Mouse (Mus musculus): ENCODE measurements at regions not wholly inside any gene's neighbourhood (a gene's known extent, or its start where the extent isn't known, plus 50 kb on each side); places are given as distances from the start of the nearest gene placed in this dataset.

DNA sequence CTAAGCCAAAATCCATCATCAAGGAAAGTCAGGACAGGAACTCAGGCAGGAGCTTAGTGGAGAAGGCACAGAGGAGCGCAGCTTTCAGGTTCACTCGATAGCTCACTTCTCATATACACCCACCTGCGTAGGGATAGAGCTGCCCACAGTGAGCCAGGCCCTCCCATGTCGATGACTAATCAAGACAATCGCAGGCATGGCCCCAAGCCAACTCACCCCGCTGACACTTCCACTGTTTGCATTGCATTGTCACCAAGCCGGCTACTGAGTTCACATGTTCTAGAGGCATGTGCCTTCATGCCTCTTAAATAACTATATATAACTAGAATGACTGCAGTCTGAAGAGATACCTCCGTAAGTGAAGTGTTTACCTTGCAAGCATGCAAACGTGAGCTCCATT lies 219.8 kb upstream of the Ppp2r2d start:
- DNase-seq = no peak

DNA sequence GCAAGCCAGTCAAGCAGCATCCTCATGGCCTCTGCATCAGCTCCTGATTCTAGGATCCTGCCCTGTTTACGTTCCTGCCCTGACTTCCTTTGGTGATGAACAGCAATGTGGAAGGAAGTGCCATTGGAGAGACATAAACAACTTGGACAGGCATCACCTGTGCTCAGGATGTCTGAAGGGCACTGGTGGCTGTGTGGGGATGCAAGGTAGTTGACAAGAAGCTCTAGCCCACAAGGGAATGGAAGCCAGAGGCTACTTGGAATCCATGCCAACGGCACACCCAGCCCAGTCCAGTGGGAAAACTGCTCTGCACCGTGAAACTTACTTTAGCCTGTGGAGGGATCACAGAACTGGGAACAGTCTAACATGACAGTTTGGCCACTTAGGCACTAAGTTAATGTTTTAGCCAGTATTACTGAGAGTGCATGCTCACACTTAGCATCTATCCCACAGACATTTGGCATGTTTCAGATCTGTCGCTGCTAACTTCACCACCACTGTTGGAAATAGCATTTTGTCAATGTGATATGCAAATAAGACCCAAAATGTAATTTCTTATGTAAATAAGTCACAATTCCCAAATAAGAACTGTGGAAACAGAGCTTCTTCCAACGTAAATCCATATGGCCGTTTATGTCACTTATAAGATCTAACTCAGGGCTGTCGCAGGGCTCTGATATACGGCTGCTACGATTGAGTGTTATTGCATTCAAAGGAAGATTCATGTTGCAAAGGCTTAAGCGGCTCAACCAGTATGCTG lies 223.5 kb upstream of the Tcerg1l start:
- no peak for DNase-seq

DNA sequence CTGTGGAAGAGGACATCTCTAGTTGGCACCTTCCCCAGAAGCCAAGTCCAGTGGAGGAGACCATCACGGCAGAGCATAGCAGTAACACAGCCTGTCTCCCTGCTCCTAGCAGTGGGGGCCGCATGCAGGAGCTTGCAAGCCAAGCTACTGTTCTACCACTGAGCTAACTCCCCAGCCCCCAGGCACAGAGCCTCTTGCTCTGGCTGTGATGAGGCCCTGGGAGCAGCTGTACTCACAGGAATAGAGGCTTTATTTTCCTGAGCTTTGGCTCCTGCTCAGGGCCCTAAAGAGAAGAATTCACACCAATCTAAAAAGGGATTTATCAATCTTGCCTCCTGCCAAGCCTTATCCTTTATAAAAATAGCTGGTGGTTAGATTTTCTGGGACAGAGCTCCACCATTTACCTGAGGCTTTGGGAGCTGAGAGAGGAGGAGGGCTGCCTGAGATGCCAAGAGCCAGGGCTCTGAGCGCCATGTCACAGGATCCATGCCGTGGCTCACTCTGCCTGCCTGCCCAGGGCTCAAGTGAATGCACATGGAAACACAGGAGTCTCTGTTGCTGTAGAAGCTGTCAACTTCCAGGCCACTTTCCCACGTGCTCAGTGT lies 222.7 kb upstream of the Tcerg1l start:
- DNase-seq = no peak

DNA sequence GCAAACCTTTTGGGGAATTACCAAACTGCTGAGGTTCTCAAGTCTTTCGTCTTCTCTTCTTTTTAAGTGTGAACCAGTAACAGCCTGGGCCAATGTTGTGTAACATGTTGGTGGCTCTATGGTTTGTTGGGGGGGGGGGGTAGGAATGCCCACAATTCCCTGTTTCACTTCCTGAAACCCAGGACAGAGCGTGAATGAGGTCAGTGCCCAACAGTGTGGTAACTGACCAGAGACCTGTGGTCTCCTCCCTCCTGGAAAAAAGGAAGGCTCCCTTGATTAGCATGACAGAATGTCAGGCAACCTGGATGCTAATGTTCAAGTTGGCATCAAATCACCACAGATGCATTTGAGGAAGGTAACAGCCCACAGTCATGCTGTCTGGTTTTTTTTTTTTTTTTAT lies 218.9 kb upstream of the Tcerg1l start:
- DNase-seq = no peak

DNA sequence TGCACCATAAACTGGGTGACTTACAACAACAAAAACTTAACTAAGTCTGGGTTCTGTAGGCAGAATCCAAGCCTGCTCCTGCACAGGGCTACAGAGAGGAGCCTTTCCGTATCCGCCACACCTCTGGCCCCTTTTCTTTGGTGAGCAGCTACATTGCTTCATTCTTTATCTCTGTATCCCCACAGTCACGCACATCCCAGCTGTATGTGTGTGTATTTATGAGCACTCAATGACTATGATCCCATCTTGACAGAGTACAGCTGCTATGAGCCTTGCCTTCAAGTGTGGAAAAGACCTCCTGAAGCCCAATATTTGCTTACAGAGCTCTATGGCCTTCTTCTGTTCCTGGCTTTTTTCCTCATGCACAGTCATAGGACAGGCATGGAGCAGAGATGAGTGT lies 212.1 kb upstream of the Tcerg1l start:
- DNase-seq = no peak

DNA sequence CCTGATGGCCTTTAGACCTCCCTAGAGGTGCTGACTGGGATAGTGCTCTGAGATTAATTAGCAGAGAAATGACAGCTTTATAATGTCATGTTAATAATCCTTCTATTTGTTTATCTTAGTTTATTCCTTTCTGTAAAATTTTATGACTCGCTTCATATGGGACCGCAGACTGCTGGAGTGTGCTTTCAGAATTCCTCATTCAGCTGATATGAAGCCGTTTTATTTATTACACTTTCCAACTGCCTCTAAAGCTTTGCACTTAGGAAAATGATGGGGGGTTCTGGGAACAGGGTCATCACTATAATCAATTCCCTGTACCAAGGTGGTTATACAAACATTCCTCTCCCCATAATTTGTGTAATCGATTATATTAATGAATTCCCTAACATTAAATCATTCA lies 211.6 kb upstream of the Tcerg1l start:
- DNase-seq = no peak

DNA sequence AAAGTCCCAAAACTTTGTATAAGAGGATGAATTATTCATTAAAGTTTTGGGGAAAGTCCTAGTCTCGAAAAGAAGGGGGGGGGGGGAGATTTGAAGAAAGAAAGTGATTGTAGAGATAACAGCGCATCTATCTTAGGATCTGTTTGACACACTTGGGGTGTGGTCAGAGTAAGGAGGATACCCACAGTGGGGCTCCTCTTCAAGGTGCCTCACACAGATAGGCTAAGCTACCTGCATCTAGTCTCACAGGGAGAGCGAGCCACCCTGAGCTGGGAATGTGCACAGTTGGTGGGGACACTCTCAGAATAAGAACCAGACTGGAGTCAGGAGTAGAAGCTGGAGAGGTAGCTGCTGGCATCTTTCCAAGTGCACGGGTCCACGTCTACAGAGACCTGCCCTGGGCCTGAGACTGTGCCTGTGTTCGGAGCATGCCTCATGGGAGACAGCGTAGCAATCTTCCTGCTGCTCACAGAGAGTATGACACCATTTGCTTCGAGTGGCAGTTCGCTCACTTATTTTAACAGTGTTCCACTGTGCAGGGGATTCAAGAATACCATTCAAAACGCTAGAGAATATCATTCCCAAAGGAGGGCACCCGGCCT lies 208.9 kb upstream of the Tcerg1l start:
- DNase-seq = no peak

DNA sequence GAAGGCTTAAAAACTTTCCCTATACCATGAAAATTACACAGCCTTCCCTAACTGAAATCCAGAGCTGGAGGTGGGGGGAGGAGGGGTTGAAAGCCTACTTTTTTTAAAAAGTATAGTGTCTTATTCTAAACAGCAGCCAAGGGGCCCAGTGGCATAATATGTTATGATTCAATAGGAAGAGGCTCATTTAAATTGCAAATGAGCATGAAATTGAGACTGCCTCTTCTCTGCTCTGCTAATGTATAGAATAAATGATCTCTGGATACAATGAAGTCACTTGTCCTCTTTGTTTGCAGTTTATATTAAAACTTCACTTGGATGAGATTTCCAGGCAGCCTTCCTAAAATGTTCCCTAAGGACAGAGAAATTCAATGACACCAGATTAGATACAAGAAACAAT lies 208.4 kb upstream of the Tcerg1l start:
- no peak for DNase-seq

DNA sequence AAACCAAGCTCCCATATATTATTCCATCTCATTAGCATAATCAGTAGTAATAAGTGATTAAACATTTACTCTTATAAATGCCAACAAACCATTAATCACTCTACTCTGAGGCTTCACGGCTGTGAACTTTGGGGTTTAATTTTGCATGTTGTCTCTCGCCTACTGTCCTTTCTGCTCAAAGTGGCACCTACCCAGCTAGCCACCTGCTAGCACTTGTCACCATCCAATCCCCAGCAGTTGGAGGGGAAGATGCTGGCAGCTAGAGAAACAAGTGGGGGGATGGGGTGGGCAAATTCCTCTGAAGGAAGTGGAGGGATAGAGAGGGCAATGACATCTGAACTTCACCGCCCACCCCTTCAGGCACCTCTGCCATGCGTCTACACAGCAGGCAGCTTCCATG lies 204.2 kb upstream of the Tcerg1l start:
- DNase-seq = no peak

DNA sequence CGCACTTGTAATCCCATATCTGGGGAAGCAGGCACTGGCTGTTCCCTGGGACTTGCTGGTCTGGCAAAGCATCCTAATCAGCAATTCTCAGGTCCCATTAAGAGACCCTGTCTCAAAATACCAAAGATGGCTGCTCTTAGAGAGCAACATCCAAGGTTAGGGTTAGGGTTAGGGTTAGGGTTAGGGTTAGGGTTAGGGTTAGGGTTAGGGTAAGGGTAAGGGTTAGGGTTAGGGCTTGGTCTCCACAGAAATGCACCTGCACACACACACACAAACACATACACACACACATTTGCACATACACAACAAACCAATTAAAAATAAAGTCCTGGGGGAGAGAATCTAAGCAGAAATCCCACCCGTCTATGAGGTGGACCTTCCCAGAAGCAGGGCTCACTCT lies 195.8 kb upstream of the Tcerg1l start:
- DNase-seq = no peak

DNA sequence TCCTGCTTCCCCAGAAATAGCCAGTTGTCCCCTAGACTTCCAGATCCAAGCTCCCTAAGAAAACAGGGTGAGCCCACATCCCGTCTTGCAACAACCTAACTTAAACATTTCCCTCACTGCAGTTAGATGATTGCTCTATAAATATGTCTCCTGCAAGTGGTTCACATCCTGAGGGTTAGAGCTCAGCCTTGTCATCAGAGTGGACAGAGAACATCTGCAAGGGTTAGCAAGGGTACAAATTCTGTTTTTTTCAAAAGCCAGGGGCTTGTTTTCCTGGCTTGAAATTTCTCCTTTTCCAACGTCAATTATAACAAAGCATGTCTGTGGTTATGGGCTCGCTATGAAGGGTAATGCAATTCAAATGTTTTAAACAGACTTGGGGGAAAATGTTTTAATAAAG lies 169.8 kb upstream of the Tcerg1l start:
- no peak for DNase-seq

DNA sequence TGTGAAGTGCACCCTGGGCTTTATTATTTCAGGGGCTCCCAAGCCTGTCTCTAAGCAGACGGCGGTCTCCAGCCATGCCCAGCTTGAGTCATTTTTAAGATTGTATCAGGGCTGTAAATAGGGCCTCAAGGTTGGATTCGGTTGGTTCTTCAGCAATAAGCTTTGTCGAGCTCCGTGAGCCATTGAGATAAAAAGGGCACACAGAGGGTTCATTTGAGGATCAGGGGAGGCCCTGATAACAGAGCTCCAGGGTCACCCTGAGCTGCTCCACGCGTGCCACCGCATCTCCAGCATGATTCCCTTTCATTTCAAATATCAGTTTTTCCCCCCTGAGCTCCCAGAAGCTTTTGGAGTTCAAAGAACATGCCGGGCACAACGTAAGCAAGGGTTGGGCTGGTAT lies 154.1 kb upstream of the Tcerg1l start:
- no peak for DNase-seq

DNA sequence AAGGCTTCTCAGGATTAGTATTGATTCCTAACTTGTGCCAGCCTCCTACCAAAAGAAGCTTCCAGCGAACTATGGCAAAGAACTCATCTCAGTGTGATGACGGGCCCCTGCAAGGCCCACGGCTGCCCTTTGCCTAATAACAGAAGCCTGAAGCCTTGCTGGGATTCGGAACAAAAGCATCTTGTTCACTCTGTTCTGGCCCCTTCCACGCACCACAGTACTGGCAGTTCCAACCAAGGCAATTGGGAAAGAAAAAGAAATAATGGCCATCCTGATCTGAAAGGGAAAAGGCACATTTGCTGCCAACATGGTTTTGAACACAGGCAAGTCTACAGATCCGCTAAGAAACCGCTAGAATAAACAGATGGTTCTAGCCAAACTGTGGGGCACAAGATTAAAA lies 150.4 kb upstream of the Tcerg1l start:
- DNase-seq = no peak

DNA sequence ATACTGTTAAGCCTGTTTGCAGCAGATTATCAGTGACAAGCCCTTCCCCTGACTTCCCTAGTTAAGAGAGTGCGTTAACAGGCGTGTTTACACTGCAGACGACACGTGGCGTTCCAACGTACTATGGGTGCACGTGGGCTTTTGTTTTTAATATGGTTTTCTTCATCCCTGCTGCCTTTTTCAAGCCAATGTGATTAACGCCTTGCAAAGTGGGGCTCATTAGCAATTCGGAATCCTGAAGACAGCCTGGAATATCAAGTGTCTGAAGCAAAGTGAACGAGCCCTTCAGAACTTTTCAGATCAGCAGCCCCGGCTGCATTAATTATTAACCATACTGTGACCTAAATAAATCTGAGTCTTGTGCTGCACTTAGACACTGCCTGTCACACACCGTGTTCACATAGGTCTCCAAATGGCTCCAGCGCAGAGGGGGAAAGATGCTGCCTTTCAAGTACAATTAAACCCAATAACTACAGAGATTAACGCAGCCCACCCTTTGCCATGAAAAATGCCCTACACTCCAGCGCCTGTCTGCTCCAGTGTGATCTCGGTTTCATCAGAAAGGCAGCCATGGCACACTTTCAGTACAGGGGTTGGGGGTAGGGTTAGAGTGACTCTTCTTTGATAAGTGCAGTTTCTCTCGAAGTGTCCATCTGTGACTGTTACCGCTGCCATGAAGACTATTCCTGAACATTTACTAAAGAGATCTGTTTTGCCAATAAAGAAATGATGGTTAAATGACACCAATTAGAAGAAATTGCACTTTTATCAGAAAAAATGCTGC lies 140.7 kb upstream of the Tcerg1l start:
- no peak for DNase-seq

DNA sequence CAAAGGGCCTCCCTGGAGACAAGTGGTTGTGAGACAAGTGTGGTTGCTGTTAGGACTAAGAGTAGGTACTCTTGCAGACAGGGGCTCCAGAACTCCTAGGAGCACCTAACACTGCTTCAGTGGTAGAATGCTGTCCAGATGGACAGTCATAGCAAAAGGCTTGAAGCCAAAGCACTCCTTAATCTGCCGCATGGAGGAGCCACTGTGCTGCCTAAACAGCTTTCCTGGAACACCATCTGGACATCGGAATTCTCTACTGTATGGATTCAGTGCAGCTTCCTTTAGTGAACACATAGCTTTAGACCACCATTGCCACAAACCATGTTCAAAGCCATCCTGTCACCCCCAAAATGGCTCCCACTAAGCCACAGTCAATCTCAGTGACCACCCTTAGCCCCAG lies 128.6 kb upstream of the Tcerg1l start:
- DNase-seq = no peak

DNA sequence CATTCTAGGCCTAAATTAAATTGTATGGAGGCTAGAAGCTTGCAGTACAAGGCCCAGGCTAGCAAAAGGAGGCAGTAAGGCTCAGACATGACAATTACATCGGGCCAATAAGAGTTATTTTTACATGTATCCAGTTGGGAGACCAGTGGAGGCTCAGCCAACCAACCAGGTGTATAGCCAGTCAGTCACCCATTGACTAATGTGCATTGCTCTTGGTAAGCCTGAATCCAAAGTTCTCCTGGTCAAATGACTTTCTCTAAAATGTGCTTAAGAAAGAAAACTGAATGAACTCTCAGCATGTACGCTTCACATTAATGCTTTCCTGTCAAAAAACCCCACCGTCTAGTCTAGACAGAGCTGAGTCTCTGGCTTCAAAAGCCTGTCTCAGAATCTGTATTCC lies 127.4 kb upstream of the Tcerg1l start:
- DNase-seq = no peak

DNA sequence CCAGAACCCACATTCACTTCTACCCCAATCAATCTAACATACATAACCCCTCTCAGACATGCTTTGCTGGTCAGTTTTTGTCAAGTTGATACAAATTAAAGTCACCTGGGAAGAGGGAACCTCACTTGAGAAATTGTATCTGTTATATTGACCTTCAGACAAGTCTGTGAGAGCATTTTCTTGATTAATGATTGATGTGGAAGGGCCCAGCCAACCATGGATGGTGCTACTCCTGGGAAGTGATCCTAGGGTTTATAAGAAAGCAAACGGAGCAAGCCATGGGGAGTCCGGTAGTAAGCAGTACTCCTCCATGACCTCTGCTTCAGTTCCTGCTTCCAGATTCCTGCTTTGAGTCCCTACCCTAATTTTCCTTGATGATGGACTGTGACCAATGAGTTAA lies 116.6 kb upstream of the Tcerg1l start:
- DNase-seq = no peak

DNA sequence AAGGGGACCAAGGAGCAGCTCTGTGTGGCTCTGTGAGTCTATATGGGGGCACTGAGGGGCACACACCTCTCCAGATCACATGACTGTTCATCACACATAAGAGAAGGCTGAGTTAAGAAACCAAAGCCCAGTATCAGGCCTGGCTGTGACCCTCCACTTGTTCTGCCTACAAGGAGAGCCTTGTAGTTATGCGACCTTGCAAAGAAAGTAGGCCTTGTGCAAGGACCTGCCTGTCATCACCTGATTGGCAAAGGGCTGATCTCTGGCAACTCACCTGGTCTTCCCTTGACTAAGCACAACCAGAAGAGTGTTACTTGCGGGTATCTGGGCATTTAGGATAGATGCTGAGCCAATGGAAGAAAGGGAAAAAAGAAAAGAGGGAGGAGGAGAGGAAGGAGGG lies 107.7 kb upstream of the Tcerg1l start:
- DNase-seq = peak; percentile 9

DNA sequence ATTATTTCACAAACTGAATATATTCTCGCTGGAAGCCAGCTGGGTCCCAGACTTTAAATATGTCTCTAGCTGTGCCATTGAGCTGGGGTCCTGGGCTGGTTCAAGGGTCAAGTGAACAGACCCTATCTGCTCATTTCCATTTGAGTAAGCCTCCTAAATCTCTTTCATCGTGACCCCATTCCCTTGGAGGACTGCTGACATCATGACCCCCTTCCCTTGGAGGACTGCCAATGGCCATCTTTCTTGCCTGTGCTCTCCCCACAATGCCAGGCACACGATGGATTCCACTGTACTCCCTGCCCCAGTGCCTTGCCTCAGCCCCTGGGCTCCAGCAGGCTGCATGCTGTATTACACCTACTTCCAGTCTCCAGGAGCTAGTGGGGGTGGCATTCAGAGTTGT lies 106.5 kb upstream of the Tcerg1l start:
- DNase-seq = no peak

DNA sequence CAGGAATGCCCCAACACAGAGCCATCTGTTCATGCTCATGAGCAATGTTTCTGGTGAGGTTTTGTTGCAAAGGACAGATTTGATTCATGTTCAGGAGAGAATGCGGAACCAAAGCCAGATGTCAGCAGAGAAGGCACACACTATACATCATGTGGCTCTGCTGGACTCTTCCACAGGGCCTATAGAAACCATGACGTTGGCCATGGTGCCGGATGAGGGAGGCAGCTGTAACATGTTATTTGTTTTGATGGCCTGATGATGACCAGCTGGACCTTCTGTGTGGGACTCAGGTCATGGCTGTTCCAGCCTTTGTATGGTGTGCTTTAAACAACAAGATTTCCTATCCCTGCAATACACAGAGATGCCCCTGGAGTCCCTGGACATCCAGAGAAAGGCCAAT lies 105.5 kb upstream of the Tcerg1l start:
- no peak for DNase-seq

DNA sequence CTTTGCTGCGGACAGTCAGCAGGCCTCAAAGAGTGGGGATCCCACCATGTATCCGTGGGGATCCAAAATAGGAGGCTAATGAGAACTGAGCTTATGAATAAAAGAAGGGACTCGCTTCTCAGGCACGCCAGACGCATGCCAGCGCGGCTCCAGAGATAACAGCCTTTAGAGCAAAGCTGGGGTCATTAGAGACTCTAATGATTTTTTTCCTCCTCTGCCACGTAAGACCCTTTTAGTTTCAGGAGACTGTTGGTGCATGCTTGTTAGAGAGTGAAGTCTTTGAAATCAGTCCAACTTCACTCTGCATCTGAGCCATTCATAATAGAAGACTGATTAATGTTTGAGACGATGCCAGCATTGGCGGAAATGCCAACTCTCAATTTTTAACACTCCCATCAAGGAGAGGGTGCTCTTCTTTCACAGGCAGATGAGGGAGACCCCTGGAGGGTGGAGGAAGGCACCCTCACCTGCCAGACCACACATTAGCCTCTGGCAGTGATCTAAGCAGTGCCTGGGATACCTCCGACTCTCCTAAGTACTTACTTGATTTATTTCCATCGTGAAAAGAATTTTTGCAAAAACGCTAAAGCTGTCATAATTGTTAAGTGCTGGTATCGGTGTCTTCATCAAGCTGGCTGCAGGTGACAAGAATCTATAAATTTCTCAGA lies 104.0 kb upstream of the Tcerg1l start:
- no peak for DNase-seq

DNA sequence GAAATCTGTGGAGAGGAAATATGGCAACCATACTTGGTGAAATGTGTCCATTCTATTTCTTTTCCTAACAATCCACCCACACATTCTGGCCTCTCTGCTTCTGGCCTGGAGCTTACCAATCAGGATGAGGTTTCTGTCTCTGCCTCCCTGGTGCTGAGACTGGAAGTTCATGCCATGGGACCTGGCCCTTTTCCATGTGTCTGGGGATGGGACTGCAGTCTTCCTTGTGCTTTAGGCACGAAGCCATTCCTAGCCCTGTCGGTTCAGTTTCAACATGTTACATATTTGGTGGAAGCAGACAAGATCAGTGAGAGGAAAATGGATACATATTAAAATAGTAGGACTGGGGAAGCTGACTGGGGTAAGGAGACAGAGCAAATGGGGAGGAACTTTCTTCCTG lies 100.2 kb upstream of the Tcerg1l start:
- DNase-seq = no peak

DNA sequence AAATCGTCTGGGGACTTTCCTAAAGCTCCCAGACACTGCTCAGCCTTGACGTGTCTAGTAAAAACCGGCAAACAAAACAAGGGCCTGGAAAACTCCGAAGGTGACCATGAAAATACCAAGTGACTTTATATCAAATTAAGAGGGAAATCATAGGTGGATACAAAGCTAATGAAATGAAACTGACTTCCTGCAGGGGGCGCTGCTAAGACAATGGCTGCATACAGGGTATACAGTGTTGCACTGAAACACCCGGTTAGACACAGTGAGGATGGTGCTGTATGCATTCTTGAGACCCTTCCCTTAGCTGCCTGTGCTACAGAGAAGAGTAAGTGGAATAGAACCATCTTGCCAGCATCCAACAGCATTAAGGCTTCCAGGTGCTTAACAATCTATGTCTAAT lies 99.7 kb upstream of the Tcerg1l start:
- DNase-seq = no peak

All from heart, postnatal 4 days (tissue).